Mouse (Mus musculus) brain, embryonic 14.5 days (tissue): Measurements from ENCODE around the gene Igf2.

ENCODE experiments used
- CTCF ChIP-seq: fragments of 200-500 bp; IDR thresholded peaks from 2 replicates; pipeline ENCODE4 v1.5.1; 2012; ENCODE audit warnings: inconsistent platforms, mild to moderate bottlenecking, moderate library complexity, borderline replicate concordance; ENCODE audit not compliant: insufficient read depth, insufficient read length; ENCODE audit errors: extremely low read depth
- POLR2A ChIP-seq: fragments of 200-500 bp; IDR thresholded peaks from 2 replicates; pipeline ENCODE4 v1.6.1; 2012; ENCODE audit warnings: mild to moderate bottlenecking, inconsistent platforms, borderline replicate concordance; ENCODE audit not compliant: poor library complexity, insufficient read depth, insufficient read length, severe bottlenecking; ENCODE audit errors: extremely low read depth

- TF ChIP-seq CTCF = no peak
- no peak for TF ChIP-seq POLR2A
These were observed 2.6 kb downstream of the Igf2 start for GRCm38 (mm10) chr7:142663931-142664421.
